Mouse (Mus musculus): ENCODE results near the gene Chit1. TPM values are rescaled to one million over a fixed set of nuclear protein-coding genes. Genes with fewer than 3 reads are reported as not detected.

Gene Chit1
- polyA plus RNA-seq, 1 experiment from 2014 or later: 1.1 TPM

GRCm38 (mm10) chr1:134078802-134079476 is 32.1 kb upstream of the Chit1 start, which contains the start of gene Btg2:
Btg2 (minus strand) TSS chr1:134079120.
- DNase-seq (ENCODE audit: low spot score): peak; percentile 95

GRCm38 (mm10) chr1:134079477-134080163 is 31.4 kb upstream of the Chit1 start:
- DNase-seq (ENCODE audit: low spot score): no peak

- DNase-seq (ENCODE audit: low spot score): no peak
These were observed 30.6 kb upstream of the Chit1 start for GRCm38 (mm10) chr1:134080406-134080805.

- DNase-seq (ENCODE audit: low spot score): no peak
These were observed 30.1 kb upstream of the Chit1 start for GRCm38 (mm10) chr1:134080881-134081450.

- DNase-seq (ENCODE audit: low spot score): peak; percentile 55
These were observed 28.0 kb upstream of the Chit1 start for GRCm38 (mm10) chr1:134082987-134083516.

- no peak for DNase-seq (ENCODE audit: low spot score)
These were observed 27.4 kb upstream of the Chit1 start for GRCm38 (mm10) chr1:134083676-134084075.

GRCm38 (mm10) chr1:134084128-134084527 is 26.9 kb upstream of the Chit1 start:
- DNase-seq (ENCODE audit: low spot score): no peak

GRCm38 (mm10) chr1:134086017-134086416 is 25.0 kb upstream of the Chit1 start:
- no peak for DNase-seq (ENCODE audit: low spot score)

- no peak for DNase-seq (ENCODE audit: low spot score)
These were observed 24.1 kb upstream of the Chit1 start for GRCm38 (mm10) chr1:134086811-134087398.

- no peak for DNase-seq (ENCODE audit: low spot score)
These were observed 22.0 kb upstream of the Chit1 start for GRCm38 (mm10) chr1:134089074-134089473.

- no peak for DNase-seq (ENCODE audit: low spot score)
These were observed 19.2 kb upstream of the Chit1 start for GRCm38 (mm10) chr1:134091851-134092250.

GRCm38 (mm10) chr1:134092368-134092767 is 18.7 kb upstream of the Chit1 start:
- no peak for DNase-seq (ENCODE audit: low spot score)

- peak; percentile 88 for DNase-seq (ENCODE audit: low spot score)
These were observed 17.9 kb upstream of the Chit1 start for GRCm38 (mm10) chr1:134092852-134093770.

- no peak for DNase-seq (ENCODE audit: low spot score)
These were observed 17.1 kb upstream of the Chit1 start for GRCm38 (mm10) chr1:134093771-134094526.

- no peak for DNase-seq (ENCODE audit: low spot score)
These were observed 15.9 kb upstream of the Chit1 start for GRCm38 (mm10) chr1:134095033-134095612.

GRCm38 (mm10) chr1:134095721-134096120 is 15.3 kb upstream of the Chit1 start:
- no peak for DNase-seq (ENCODE audit: low spot score)

- DNase-seq (ENCODE audit: low spot score): no peak
These were observed 14.6 kb upstream of the Chit1 start for GRCm38 (mm10) chr1:134096264-134096934.

- no peak for DNase-seq (ENCODE audit: low spot score)
These were observed 13.8 kb upstream of the Chit1 start for GRCm38 (mm10) chr1:134097080-134097855.

Data from thymus, postnatal 0 days (tissue).